Mouse (Mus musculus): ENCODE measurements around the gene Umad1. TPM values are rescaled to one million over a fixed set of nuclear protein-coding genes. Genes with fewer than 3 reads are reported as not detected.

Gene Umad1
- total and polyA plus RNA-seq, 3 experiments, result 7.6 to 17.5 (median 10.0) TPM

- H3K9ac ChIP-seq (ENCODE audit: insufficient read depth, low read depth), result peak overlapping the region; percentile 75
- H3K4me2 ChIP-seq (ENCODE audit: insufficient read depth, low read depth, poor library complexity, severe bottlenecking), result peak overlapping the region; percentile 64
- TF ChIP-seq ETS1 (conservative IDR thresholded peaks at IDR 0.05; ENCODE audit: low read depth, low read length) (peak; percentile 21; the same call in 1 of the 2 replicates), MXI1 (IDR thresholded peaks at IDR 0.05; ENCODE audit: low read depth, low read length) (peak; percentile 26; the same call in 1 of the 2 replicates), E2F4 (IDR thresholded peaks at IDR 0.05; ENCODE audit: insufficient replicate concordance, low read depth, low read length) (no peak)
- no peaks in the 10 kb centered on the region; the same call in none of the 2 replicates for H3K79me2 ChIP-seq (replicated peaks; ENCODE audit: control insufficient read depth, extremely low read depth, insufficient read depth, poor library complexity, severe bottlenecking)
- H3K27me3 ChIP-seq (replicated peaks), result no peaks in the 10 kb centered on the region
- H3K4me3 ChIP-seq (replicated peaks in 1 of 3; ENCODE audit: low read depth in 2 of 3, low read length in 2 of 3, poor library complexity in 1 of 3), result peak overlapping the region in 2 of 3 experiments; percentile 39 to 53
- peaks cover 14 to 55% of the 10 kb centered on the region in 2 experiments for H3K4me1 ChIP-seq (ENCODE audit: control insufficient read depth in 1 of 2, insufficient read depth in 2 of 2)
- DNase-seq (ENCODE audit: extremely low read depth), result no peak
- in situ Hi-C loops (cut with MboI; ENCODE audit: low pct_ligation_motif_present, low pct_unique_long_range_greater_than_20kb, low sequenced_read_pairs), result loop anchor here (25.0 kb wide), 1 partner anchor 388 kb away; no protein-coding TSS in a partner anchor
- no peaks in the 10 kb centered on the region for H3K9me3 ChIP-seq (replicated peaks; ENCODE audit: low read length)
- dilution Hi-C loops (cut with MboI; ENCODE audit: extremely low pct_ligation_motif_present, extremely low pct_unique_long_range_greater_than_20kb, low sequenced_read_pairs), result no loop called here
- no peaks in the 10 kb centered on the region for H3K36me3 ChIP-seq (replicated peaks in 1 of 2; ENCODE audit: control insufficient read depth in 1 of 2, insufficient read depth in 1 of 2, low read length in 1 of 2)
- peak overlapping the region; percentile 28; the same call in 1 of the 2 replicates for H3K27ac ChIP-seq (ENCODE audit: insufficient read depth, low read depth)
Observed at GRCm38 (mm10) chr6:8349060-8349670, 90.1 kb downstream of the Umad1 start.

DNA sequence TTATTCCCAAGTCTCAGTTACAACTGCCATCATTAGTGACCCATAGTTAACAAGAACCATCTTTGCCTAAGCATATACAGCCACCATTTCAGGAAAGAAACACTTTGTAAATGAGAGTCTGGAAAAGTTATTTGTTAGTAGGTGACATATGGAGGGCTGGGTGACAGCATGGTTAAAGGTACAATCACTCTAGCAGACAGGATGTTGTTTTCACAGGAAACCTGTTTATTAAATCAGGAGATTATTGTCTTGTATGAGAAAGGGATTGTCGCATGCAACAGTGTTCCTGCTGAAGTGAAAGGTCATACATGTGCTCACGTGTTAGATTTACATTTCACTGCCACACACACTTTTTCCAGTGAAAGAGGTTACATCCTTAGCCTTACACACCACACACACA lies 92.4 kb downstream of the Umad1 start:
- H3K79me2 ChIP-seq (replicated peaks; ENCODE audit: control insufficient read depth, extremely low read depth, insufficient read depth, poor library complexity, severe bottlenecking), result no peaks in the 10 kb centered on the region
- H3K9me3 ChIP-seq (replicated peaks; ENCODE audit: low read length), result no peaks in the 10 kb centered on the region
- H3K36me3 ChIP-seq (replicated peaks in 1 of 2; ENCODE audit: control insufficient read depth in 1 of 2, insufficient read depth in 1 of 2, low read length in 1 of 2), result no peaks in the 10 kb centered on the region
- dilution Hi-C loops (cut with MboI; ENCODE audit: extremely low pct_ligation_motif_present, extremely low pct_unique_long_range_greater_than_20kb, low sequenced_read_pairs) (no loop called here), in situ Hi-C loops (cut with MboI; ENCODE audit: low pct_ligation_motif_present, low pct_unique_long_range_greater_than_20kb, low sequenced_read_pairs) (loop anchor here (10.0 kb wide), 1 partner anchor 153 kb away; the partner anchor contains the start of gene Glcci1)
- no peak for TF ChIP-seq USF2 (conservative IDR thresholded peaks at IDR 0.05; ENCODE audit: low read depth, low read length)
- TF ChIP-seq ETS1 (conservative IDR thresholded peaks at IDR 0.05; ENCODE audit: low read depth, low read length), result no peak
- no peak for TF ChIP-seq TCF12 (IDR thresholded peaks at IDR 0.05; ENCODE audit: low read depth, low read length)
- TF ChIP-seq JUND (conservative IDR thresholded peaks at IDR 0.05; ENCODE audit: low read depth, low read length), result no peak
- TF ChIP-seq MXI1 (IDR thresholded peaks at IDR 0.05; ENCODE audit: low read depth, low read length), result no peak
- TF ChIP-seq MYC (IDR thresholded peaks at IDR 0.05; ENCODE audit: low read depth, low read length), result peak; percentile 42; the same call in 1 of the 2 replicates
- peak; percentile 83 for TF ChIP-seq BHLHE40 (IDR thresholded peaks at IDR 0.05; ENCODE audit: low read depth, low read length)
- H3K27ac ChIP-seq (ENCODE audit: insufficient read depth, low read depth), result peak overlapping the region; percentile 1
- H3K4me3 ChIP-seq (replicated peaks in 1 of 3; ENCODE audit: low read depth in 2 of 3, low read length in 2 of 3, poor library complexity in 1 of 3), result no peak overlapping the region
- DNase-seq (ENCODE audit: extremely low read depth), result no peak
- H3K27me3 ChIP-seq (replicated peaks), result no peaks in the 10 kb centered on the region
- peaks cover 14 to 56% of the 10 kb centered on the region in 2 experiments for H3K4me1 ChIP-seq (ENCODE audit: control insufficient read depth in 1 of 2, insufficient read depth in 2 of 2)
- 0 out of 2 replicates have a peak overlapping the region, but pooled peaks have one; percentile 23 for H3K9ac ChIP-seq (ENCODE audit: insufficient read depth, low read depth)
- H3K4me2 ChIP-seq (ENCODE audit: insufficient read depth, low read depth, poor library complexity, severe bottlenecking), result peak overlapping the region; percentile 39

- H3K4me1 ChIP-seq (ENCODE audit: control insufficient read depth in 1 of 2, insufficient read depth in 2 of 2), result peaks cover 10 to 51% of the 10 kb centered on the region in 2 experiments
- H3K9ac ChIP-seq (ENCODE audit: insufficient read depth, low read depth), result peak overlapping the region; percentile 47
- H3K36me3 ChIP-seq (replicated peaks in 1 of 2; ENCODE audit: control insufficient read depth in 1 of 2, insufficient read depth in 1 of 2, low read length in 1 of 2), result no peaks in the 10 kb centered on the region
- TF ChIP-seq ZNF384 (IDR thresholded peaks at IDR 0.05; ENCODE audit: low read depth, low read length) (0 out of 2 replicates have a peak, but pooled peaks have one; percentile 26), SIN3A (IDR thresholded peaks at IDR 0.05; ENCODE audit: low read length) (peak; percentile 60; the same call in 1 of the 2 replicates), MXI1 (IDR thresholded peaks at IDR 0.05; ENCODE audit: low read depth, low read length) (peak; percentile 46; the same call in 1 of the 2 replicates), CHD1 (IDR thresholded peaks at IDR 0.05; ENCODE audit: low read depth, low read length) (peak; percentile 87; the same call in 1 of the 2 replicates), MYC (IDR thresholded peaks at IDR 0.05; ENCODE audit: low read depth, low read length) (no peak), KAT2A (IDR thresholded peaks at IDR 0.05; ENCODE audit: insufficient replicate concordance, low read length) (no peak)
- H3K79me2 ChIP-seq (replicated peaks; ENCODE audit: control insufficient read depth, extremely low read depth, insufficient read depth, poor library complexity, severe bottlenecking), result no peaks in the 10 kb centered on the region
- dilution Hi-C loops (cut with MboI; ENCODE audit: extremely low pct_ligation_motif_present, extremely low pct_unique_long_range_greater_than_20kb, low sequenced_read_pairs), result no loop called here
- H3K4me3 ChIP-seq (replicated peaks in 1 of 3; ENCODE audit: low read depth in 2 of 3, low read length in 2 of 3, poor library complexity in 1 of 3), result no peak overlapping the region
- H3K4me2 ChIP-seq (ENCODE audit: insufficient read depth, low read depth, poor library complexity, severe bottlenecking), result peak overlapping the region; percentile 98
- in situ Hi-C loops (cut with MboI; ENCODE audit: low pct_ligation_motif_present, low pct_unique_long_range_greater_than_20kb, low sequenced_read_pairs), result loop anchor here (10.0 kb wide), 1 partner anchor 152 kb away; the partner anchor contains the start of gene Glcci1
- no peaks in the 10 kb centered on the region for H3K9me3 ChIP-seq (replicated peaks; ENCODE audit: low read length)
- no peaks in the 10 kb centered on the region for H3K27me3 ChIP-seq (replicated peaks)
- DNase-seq (ENCODE audit: extremely low read depth), result no peak
- no peak overlapping the region for H3K27ac ChIP-seq (ENCODE audit: insufficient read depth, low read depth)
Observed at GRCm38 (mm10) chr6:8352533-8353168, 93.6 kb downstream of the Umad1 start.

All from CH12.LX (cell line).